Mouse (Mus musculus): ENCODE data around the gene Alk. TPM values are rescaled to one million over a fixed set of nuclear protein-coding genes. Genes with fewer than 3 reads are reported as not detected.

The Alk gene
- total and polyA plus RNA-seq, 3 experiments = not detected

DNA sequence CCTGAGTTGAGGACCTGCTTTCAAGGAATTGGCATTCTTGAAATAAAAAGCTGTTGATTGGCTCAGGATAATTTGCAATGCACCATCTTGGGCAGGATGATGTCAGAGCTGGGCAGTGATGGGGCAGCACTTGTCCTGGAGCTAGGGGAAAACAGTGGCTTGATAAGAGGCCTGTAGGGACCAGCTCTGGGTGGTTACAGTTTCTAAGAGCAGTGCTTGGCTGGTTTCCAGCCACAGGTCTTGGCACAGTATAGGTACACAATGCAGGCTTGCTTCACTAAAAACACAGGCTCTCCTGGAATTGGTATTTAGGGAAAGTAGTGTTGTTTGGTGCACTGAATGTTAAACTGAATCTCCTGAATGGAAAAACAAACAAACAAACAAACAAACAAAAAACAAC lies 662.4 kb downstream of the Alk start:
- Histone ChIP-seq H3K4me1 (ENCODE audit: control insufficient read depth in 1 of 2, insufficient read depth in 2 of 2, low read length in 2 of 2) (no peaks in the 10 kb centered on the region), H3K27ac (ENCODE audit: control insufficient read depth, low read depth, low read length) (no peak overlapping the region), H3K27me3 (ENCODE audit: control insufficient read depth in 1 of 2, insufficient read depth in 2 of 2, low read length in 2 of 2) (no peaks in the 10 kb centered on the region), H3K4me3 (ENCODE audit: control insufficient read depth in 1 of 2, insufficient read depth in 1 of 2, low read depth in 2 of 2, low read length in 2 of 2) (no peak overlapping the region), H3K9ac (ENCODE audit: control insufficient read depth, low read depth, low read length, poor library complexity, severe bottlenecking) (no peak overlapping the region), H3K36me3 (ENCODE audit: control insufficient read depth in 1 of 2, insufficient read depth in 2 of 2, low read length in 2 of 2) (no peaks in the 10 kb centered on the region), H3K79me2 (ENCODE audit: control insufficient read depth, insufficient read depth, low read length, poor library complexity) (no peaks in the 10 kb centered on the region), H3K9me3 (replicated peaks; ENCODE audit: insufficient read depth, low read length) (no peaks in the 10 kb centered on the region)
- TF ChIP-seq TCF12 (IDR thresholded peaks at IDR 0.05; ENCODE audit: low read depth, low read length) (no peak), JUND (IDR thresholded peaks at IDR 0.05; ENCODE audit: low read depth, low read length) (no peak), MEF2A (IDR thresholded peaks at IDR 0.05; ENCODE audit: extremely low read depth, insufficient replicate concordance, low read depth, low read length, poor library complexity, severe bottlenecking) (no peak), POLR2A (IDR thresholded peaks at IDR 0.05; ENCODE audit: control insufficient read depth in 1 of 2, insufficient read depth in 1 of 2, low read depth in 1 of 2, low read length in 2 of 2, poor library complexity in 1 of 2) (no peak), E2F4 (IDR thresholded peaks at IDR 0.05; ENCODE audit: borderline replicate concordance, low read depth, low read length) (no peak), ZC3H11A (IDR thresholded peaks at IDR 0.05; ENCODE audit: low read depth, low read length) (no peak), MAFK (IDR thresholded peaks at IDR 0.05; ENCODE audit: borderline replicate concordance, low read depth, low read length) (no peak), EP300 (IDR thresholded peaks at IDR 0.05; ENCODE audit: low read depth in 1 of 2, low read length in 2 of 2) (no peak), RAD21 (IDR thresholded peaks at IDR 0.05; ENCODE audit: low read depth, low read length) (no peak), MAZ (IDR thresholded peaks at IDR 0.05; ENCODE audit: low read depth, low read length) (no peak), GABPA (IDR thresholded peaks at IDR 0.05; ENCODE audit: low read depth, low read length) (no peak), CHD1 (IDR thresholded peaks at IDR 0.05; ENCODE audit: low read depth, low read length) (no peak)
- DNase-seq (ENCODE audit: low read depth, low spot score) = no peak

GRCm38 (mm10) chr17:71941436-71941835 lies 663.0 kb downstream of the Alk start:
- H3K9me3 ChIP-seq (replicated peaks; ENCODE audit: insufficient read depth, low read length) = no peaks in the 10 kb centered on the region

More at GRCm38 (mm10) chr17:71941436-71941835, 663.0 kb downstream of the Alk start:
- TF ChIP-seq TAL1 (IDR thresholded peaks at IDR 0.05; ENCODE audit: low read length) (no peak), POLR2AphosphoS2 (IDR thresholded peaks at IDR 0.05; ENCODE audit: low read length) (no peak), GABPA (IDR thresholded peaks at IDR 0.05; ENCODE audit: low read depth, low read length) (no peak), MAX (IDR thresholded peaks at IDR 0.05; ENCODE audit: low read length) (no peak), TBP (IDR thresholded peaks at IDR 0.05; ENCODE audit: low read depth, low read length) (no peak), CTCF (IDR thresholded peaks at IDR 0.05 in 2 of 3, conservative IDR thresholded peaks at IDR 0.05 in 1 of 3; ENCODE audit: control insufficient read depth in 1 of 3, insufficient read depth in 1 of 3, low read depth in 2 of 3, low read length in 3 of 3, poor library complexity in 1 of 3, severe bottlenecking in 1 of 3) (no peak), KAT2A (conservative IDR thresholded peaks at IDR 0.05; ENCODE audit: low read depth, low read length) (no peak), SIN3A (IDR thresholded peaks at IDR 0.05; ENCODE audit: low read length) (no peak), E2F4 (IDR thresholded peaks at IDR 0.05; ENCODE audit: borderline replicate concordance, low read depth, low read length) (no peak), MXI1 (IDR thresholded peaks at IDR 0.05; ENCODE audit: low read depth, low read length) (no peak), NRF1 (IDR thresholded peaks at IDR 0.05; ENCODE audit: insufficient read depth, low read depth, low read length, poor library complexity, severe bottlenecking) (no peak), BHLHE40 (IDR thresholded peaks at IDR 0.05; ENCODE audit: borderline replicate concordance, low read depth, low read length) (no peak)
- DNase-seq (ENCODE audit: low read depth, low spot score) = no peak
- Histone ChIP-seq H3K79me2 (ENCODE audit: control insufficient read depth, insufficient read depth, low read length, poor library complexity) (no peaks in the 10 kb centered on the region), H3K4me1 (ENCODE audit: control insufficient read depth in 1 of 2, insufficient read depth in 2 of 2, low read length in 2 of 2) (no peaks in the 10 kb centered on the region), H3K27ac (ENCODE audit: control insufficient read depth, low read depth, low read length) (no peak overlapping the region), H3K9ac (ENCODE audit: control insufficient read depth, low read depth, low read length, poor library complexity, severe bottlenecking) (no peak overlapping the region), H3K4me3 (ENCODE audit: control insufficient read depth in 1 of 2, insufficient read depth in 1 of 2, low read depth in 2 of 2, low read length in 2 of 2) (no peak overlapping the region), H3K27me3 (ENCODE audit: control insufficient read depth in 1 of 2, insufficient read depth in 2 of 2, low read length in 2 of 2) (no peaks in the 10 kb centered on the region), H3K36me3 (ENCODE audit: control insufficient read depth in 1 of 2, insufficient read depth in 2 of 2, low read length in 2 of 2) (no peaks in the 10 kb centered on the region)

All from MEL (cell line).